ENCODE assay signal across 35 mouse cellular contexts in genomic region chr8:110346915-110347314, GRCm38 (mm10).
"Had no signal": no experiment of that assay in that cellular context is flagged by ENCODE, and none has a peak within 500 bp of the region (broad histone marks: within the 10 kb centered on the region; RNA-seq: fewer than 3 reads in every experiment).

No protein-coding gene starts in this region.

- H3K27ac ChIP-seq: heart, embryonic 10.5 days; heart, embryonic 13.5 days; heart, embryonic 15.5 days; hindbrain, embryonic 10.5 days; hindbrain, embryonic 12.5 days; hindbrain, embryonic 13.5 days; hindbrain, embryonic 14.5 days; hindbrain, embryonic 15.5 days; hindbrain, postnatal 0 days; intestine, embryonic 15.5 days; kidney, embryonic 15.5 days; kidney, postnatal 0 days; layer of hippocampus, adult 2 months had no signal

- H3K4me2 ChIP-seq: heart, embryonic 11.5 days; heart, embryonic 12.5 days; heart, embryonic 13.5 days; heart, embryonic 15.5 days; hindbrain, embryonic 12.5 days; hindbrain, embryonic 13.5 days; hindbrain, embryonic 14.5 days; hindbrain, embryonic 15.5 days; intestine, embryonic 15.5 days; kidney, embryonic 15.5 days had no signal

- DNase-seq: heart, postnatal 10 days; heart, postnatal 14 days; heart, postnatal 36 days; heart, postnatal 4 days; kidney, adult 11 months; kidney, adult 18-20 months; kidney, adult 2 months; kidney, adult 8-10 months; kidney, adult 9 months; kidney, postnatal 10 days; kidney, postnatal 14 days; kidney, postnatal 25 days; kidney, postnatal 36 days; kidney, postnatal 4 days; layer of hippocampus, adult 9-11 months; layer of hippocampus, postnatal 36 days had no signal

- ATAC-seq: hindbrain, embryonic 16.5 days; hindbrain, postnatal 0 days; inflammation-experienced regulatory T-cells, adult 6 months; intestine, embryonic 15.5 days; intestine, embryonic 16.5 days; intestine, postnatal 0 days had no signal

- H3K9ac ChIP-seq: heart, embryonic 12.5 days; heart, embryonic 13.5 days; heart, embryonic 15.5 days; hindbrain, embryonic 12.5 days; hindbrain, embryonic 13.5 days; hindbrain, embryonic 14.5 days; hindbrain, embryonic 15.5 days; intestine, embryonic 15.5 days; kidney, embryonic 15.5 days had no signal

- H3K27me3 ChIP-seq: heart, embryonic 12.5 days; heart, embryonic 13.5 days; heart, embryonic 15.5 days; hindbrain, embryonic 12.5 days; hindbrain, embryonic 13.5 days; hindbrain, embryonic 15.5 days; intestine, embryonic 15.5 days; kidney, embryonic 15.5 days had no signal

- H3K36me3 ChIP-seq: heart, embryonic 10.5 days; heart, embryonic 12.5 days; heart, embryonic 13.5 days; heart, embryonic 15.5 days; hindbrain, embryonic 10.5 days; hindbrain, embryonic 12.5 days; hindbrain, embryonic 13.5 days; hindbrain, embryonic 15.5 days; intestine, embryonic 15.5 days; kidney, embryonic 15.5 days had no signal

- H3K9me3 ChIP-seq: heart, embryonic 10.5 days; heart, embryonic 12.5 days; heart, embryonic 13.5 days; heart, embryonic 15.5 days; hindbrain, embryonic 10.5 days; hindbrain, embryonic 12.5 days; hindbrain, embryonic 13.5 days; hindbrain, embryonic 15.5 days; intestine, embryonic 15.5 days; kidney, embryonic 15.5 days had no signal

- H3K4me1 ChIP-seq: heart, embryonic 10.5 days; heart, embryonic 12.5 days; heart, embryonic 13.5 days; heart, embryonic 15.5 days; hindbrain, embryonic 10.5 days; hindbrain, embryonic 12.5 days; hindbrain, embryonic 13.5 days; hindbrain, embryonic 15.5 days; intestine, embryonic 15.5 days; kidney, embryonic 15.5 days had no signal

- H3K4me3 ChIP-seq: heart, embryonic 10.5 days; heart, embryonic 12.5 days; heart, embryonic 13.5 days; heart, embryonic 15.5 days; hindbrain, embryonic 10.5 days; hindbrain, embryonic 12.5 days; hindbrain, embryonic 13.5 days; hindbrain, embryonic 15.5 days; intestine, embryonic 15.5 days; kidney, embryonic 15.5 days; layer of hippocampus, adult 2 months had no signal
